Mouse (Mus musculus) spleen, postnatal 10 days (tissue): ENCODE measurements around the gene Drosha.
"Not testable (repeated sequence)": the region's sequence is repeated elsewhere in the genome, so short reads cannot be mapped to it uniquely, and the experiment has no call there.

Experiments
- DNase-seq, 2 experiments: peaks; one replicate each; pipeline ENCODE4 v3.0.0; 2021 to 2022; ENCODE audit warnings: low spot score in 2 of 2

Gene Drosha

DNA sequence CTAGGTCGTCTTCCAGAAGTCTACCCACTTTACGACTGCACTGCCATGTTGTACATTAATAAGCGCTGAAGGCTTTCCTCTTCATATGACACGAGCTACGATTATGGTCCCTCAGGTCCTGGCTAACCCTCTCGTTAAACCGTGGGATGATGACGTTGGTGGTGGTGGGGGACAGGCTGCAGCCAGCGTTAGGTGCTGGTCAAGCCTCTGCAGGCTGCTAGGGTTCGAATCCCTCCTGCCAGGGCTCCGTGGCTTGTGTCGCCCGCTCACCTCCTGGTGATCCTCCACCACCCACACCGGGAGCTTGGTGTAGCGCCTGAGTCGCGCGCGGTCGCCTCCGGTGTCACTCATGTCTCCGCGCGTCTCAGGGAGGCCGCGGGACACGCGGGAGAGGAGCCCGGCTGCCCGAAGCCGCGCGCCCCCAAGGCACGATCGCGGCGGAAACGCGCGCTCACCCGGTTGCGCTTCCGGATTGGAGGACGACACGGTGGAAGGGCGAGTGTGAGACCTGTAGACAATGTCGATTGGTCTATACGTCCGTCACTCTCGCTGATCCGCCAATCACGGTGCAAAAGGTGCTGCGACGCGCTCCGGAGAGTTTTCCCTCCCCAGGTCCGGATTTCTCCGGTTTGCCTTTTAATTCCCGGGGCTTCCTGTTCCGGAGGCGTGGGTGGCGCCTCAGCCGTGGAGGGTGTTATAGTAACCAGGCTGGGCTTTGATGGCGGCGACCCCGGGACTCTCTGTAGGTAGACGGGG, at the start of gene Drosha, which contains the start of gene 6030458C11Rik:
Gene Drosha, plus strand, starts transcription at position 619 of the 756 bp plus-strand sequence.
Gene 6030458C11Rik, minus strand, starts transcription at position 453 of the 756 bp plus-strand sequence.
- peak; percentile 97 for DNase-seq

DNA sequence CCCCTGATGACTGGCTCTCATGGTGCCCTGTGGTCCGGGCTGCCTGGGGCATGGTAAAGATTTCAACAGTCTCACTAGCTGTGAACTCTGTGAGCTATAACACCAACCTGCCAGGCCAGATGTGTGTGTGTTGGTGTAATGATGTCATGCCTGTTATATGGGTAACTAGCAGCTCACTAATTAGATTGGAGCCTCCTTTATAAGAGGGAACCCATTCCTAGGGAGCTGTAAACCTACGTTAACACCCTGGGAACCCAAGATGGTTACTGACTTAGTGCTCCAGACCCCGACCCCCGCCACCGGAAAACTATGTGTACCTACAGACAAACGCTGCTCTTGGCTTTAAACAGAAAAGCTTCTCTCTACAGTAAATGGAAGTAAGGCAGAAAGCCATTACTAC, 43.3 kb upstream of the Drosha start:
- DNase-seq = no peak

GRCm38 (mm10) chr15:12781729-12782326, 42.8 kb upstream of the Drosha start:
- DNase-seq = no peak

GRCm38 (mm10) chr15:12788536-12788935, 36.1 kb upstream of the Drosha start:
- DNase-seq = no peak

- DNase-seq = no peak
Observed at GRCm38 (mm10) chr15:12789406-12789867, 35.2 kb upstream of the Drosha start.

- no peak for DNase-seq
Observed at GRCm38 (mm10) chr15:12794311-12794710, 30.3 kb upstream of the Drosha start.

DNA sequence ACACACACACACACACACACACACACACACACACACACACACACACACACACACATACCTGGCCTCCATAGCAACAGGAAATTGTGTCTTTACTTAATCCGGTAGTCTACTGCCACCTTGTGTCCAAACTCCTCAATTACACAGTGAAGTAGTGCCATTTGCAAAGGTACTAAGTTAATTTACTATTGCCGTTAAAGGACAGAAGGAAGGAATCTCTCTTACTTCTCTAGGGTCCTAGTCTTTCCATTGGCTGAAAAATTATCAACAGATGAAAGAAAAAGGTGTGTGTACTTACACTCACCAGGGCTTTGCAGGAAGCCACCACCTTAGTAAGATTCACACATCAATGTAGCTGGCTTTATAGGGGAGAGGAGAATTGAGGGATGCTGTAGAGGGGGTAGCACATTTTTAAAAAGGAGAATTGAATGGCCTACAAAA, 29.1 kb upstream of the Drosha start:
- peak; percentile 14 to 56 for DNase-seq

DNA sequence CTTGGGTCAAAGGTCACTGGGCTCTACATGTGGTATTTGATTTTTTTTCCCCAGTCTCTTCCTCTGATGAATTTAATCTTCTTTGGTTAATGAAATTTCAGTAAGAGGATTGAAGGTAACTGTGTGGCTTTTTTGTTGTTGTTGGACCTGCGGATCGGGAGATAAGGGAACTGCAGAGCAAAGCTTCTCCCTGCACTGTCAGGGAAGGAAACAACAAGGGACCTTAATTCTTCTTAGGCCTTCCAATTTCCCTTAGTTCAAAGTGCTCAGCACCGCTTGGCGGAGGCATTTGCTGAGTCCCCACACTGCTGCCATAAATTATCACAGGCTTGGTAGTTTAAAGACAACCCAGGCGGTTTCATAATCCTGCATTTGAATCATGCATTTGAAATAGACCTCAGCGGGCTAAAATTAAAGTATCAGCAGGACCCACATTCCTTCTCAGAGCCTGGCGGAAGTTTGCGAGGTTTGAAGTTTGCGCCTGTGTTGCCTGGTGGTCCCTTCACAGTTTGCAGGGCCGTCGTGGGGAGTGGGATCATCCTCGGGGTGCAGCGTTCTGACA, 28.6 kb upstream of the Drosha start:
- no peak for DNase-seq

GRCm38 (mm10) chr15:12798043-12798442, 26.6 kb upstream of the Drosha start:
- DNase-seq = no peak

- DNase-seq = no peak
Observed at GRCm38 (mm10) chr15:12800405-12801141, 24.0 kb upstream of the Drosha start.

- DNase-seq = not testable (repeated sequence)
Observed at GRCm38 (mm10) chr15:12801142-12801506, 23.5 kb upstream of the Drosha start.

DNA sequence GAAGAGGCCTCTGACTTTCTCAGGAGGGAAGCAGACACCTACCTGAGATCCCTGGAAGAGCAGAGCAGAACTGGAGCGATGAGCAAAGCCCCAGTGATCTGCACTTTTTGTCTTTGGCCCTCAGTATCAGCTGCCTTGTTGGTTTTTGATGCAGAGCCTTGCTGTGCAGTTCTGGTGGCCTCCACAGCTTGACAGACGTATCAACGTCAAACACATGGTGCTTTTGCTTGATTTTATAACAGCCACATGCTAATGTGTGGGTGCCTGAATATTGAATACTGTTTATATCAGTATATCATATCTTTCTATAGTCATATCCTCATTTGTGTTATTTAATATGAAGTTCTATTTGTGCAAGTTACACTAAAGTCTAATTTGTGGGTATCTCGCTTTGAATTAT, 19.5 kb upstream of the Drosha start:
- DNase-seq = no peak

GRCm38 (mm10) chr15:12807088-12807487, 17.5 kb upstream of the Drosha start:
- DNase-seq = no peak

GRCm38 (mm10) chr15:12809305-12809704, 15.3 kb upstream of the Drosha start:
- no peak for DNase-seq

DNA sequence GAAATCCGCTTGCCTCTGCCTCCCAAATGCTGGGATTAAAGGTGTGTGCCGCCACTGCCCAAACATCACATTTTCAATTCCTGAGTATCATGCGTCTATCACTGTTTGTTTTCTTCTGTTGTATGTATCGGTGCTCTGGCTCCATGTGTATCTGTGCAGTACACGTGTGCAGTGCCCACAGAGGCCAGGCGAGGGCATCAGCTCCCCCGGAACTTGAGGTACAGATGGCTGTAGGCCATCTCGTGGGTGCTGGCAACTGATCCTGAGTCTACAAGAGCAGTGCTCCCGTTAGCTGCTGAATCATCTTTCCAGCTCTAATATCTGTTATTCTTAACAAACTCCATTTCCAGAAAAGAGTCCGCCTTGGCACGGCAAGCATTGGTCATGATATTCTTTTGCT, 12.0 kb upstream of the Drosha start:
- no peak for DNase-seq

DNA sequence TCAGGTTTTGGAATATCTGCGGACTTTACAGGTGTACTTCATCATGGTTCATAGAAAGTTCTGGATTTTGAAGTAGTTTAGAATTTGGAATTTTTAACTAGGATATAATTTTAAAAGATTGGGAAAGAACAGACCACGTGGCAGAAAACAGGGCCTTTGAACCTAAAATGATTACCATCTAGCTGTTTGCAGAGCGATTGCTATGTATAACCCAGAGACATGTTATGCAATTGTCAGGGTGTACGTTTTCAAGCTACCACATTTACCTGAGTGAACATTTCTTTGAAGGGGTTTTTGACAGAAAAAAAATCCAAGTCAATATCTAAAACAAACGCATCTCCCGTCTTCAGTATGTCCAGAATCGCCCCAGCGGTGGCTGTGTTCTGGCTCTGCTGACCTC, 7.0 kb upstream of the Drosha start:
- DNase-seq = no peak

GRCm38 (mm10) chr15:12822416-12823395, 1.9 kb upstream of the Drosha start:
- DNase-seq = no peak

DNA sequence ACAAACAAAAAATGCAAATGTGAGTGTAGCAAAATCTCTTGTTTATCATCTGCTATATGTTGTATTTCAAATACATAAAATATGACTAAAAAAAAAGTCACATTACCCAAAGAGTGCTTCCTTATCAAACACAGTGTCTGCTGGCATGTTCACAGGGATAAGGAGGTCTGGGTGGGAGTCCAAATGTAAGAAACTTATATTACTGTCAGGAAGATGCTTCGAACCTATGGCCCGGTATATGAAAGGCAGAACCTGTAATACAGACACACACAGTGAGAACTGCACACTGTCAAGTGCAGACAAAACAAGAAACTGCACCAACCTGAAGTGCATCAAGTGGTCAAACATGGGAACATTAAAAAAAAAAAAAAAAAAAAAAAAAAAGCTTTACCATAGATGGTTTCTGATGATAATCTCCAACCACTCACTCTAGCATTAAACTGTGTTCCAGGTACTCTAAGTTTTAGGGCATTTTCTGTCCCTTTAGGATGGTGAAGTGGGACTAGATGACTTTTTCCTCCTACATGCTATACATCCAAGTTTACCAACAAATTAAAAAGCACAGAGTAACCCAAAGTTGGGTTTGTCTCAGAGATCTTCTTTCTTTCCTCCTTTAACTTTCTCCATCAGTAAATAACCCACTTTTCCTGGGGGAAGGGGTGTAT, 1.0 kb upstream of the Drosha start:
- DNase-seq = no peak

DNA sequence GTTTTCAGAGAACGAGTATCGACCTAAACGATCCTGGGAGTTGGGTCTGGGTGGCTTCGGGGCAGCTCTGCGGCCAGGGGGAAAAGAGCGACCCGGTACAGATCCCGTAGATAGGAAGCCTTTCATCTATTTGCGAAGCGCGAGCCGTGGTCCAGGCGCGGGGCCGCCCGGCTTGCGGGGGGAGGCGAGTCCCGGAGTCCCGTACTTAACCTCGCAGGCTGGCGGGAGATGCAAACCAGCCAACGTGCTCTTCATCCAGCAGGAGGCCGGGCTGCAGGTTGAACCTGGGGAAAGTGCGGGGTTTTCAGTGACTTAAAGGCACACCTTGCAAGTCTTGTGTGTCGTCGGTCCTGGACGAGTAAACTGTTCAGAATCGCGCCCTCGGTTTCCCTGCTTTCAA, 350 bp downstream of the Drosha start:
- peak in 1 of 2 experiments; percentile 66 for DNase-seq

GRCm38 (mm10) chr15:12825408-12825807, 793 bp downstream of the Drosha start:
- no peak for DNase-seq
